Mouse (Mus musculus) forebrain, embryonic 13.5 days (tissue): ENCODE results near the gene Zfp872. TPM values are rescaled to one million over a fixed set of nuclear protein-coding genes. Genes with fewer than 3 reads are reported as not detected.

Experiments used
- ATAC-seq: fragments of 200-750 bp; cut with Nextera tagmentation; 2 replicates; pipeline ENCODE4 v1.8.0; 2017
- H3K27ac ChIP-seq: fragments of 300-500 bp; sonication (generic); 2 replicates; pipeline ENCODE4 v1.5.1; 2015; ENCODE audit warnings: inconsistent platforms, mild to moderate bottlenecking, moderate library complexity
- H3K27me3 ChIP-seq: fragments of 300-500 bp; sonication (generic); 2 replicates; pipeline ENCODE4 v1.6.1; 2015; ENCODE audit warnings: mild to moderate bottlenecking, inconsistent platforms
- H3K36me3 ChIP-seq: fragments of 300-500 bp; sonication (generic); 2 replicates; pipeline ENCODE4 v1.6.1; 2015; ENCODE audit warnings: mild to moderate bottlenecking, inconsistent platforms; ENCODE audit not compliant: poor library complexity, severe bottlenecking
- H3K4me1 ChIP-seq: fragments of 300-500 bp; sonication (generic); 2 replicates; pipeline ENCODE4 v1.6.1; 2015; ENCODE audit warnings: inconsistent platforms
- H3K4me2 ChIP-seq: fragments of 300-500 bp; sonication (generic); 2 replicates; pipeline ENCODE4 v1.6.1; 2015; ENCODE audit warnings: inconsistent platforms, mild to moderate bottlenecking, moderate library complexity
- H3K4me3 ChIP-seq: fragments of 300-500 bp; sonication (generic); 2 replicates; pipeline ENCODE4 v1.5.1; 2015; ENCODE audit warnings: mild to moderate bottlenecking, inconsistent platforms
- H3K9ac ChIP-seq: fragments of 300-500 bp; sonication (generic); 2 replicates; pipeline ENCODE4 v1.6.1; 2015; ENCODE audit warnings: mild to moderate bottlenecking, inconsistent platforms
- H3K9me3 ChIP-seq: fragments of 300-500 bp; sonication (generic); replicated peaks from 2 replicates; pipeline ENCODE4 v1.6.1; 2016; ENCODE audit warnings: inconsistent platforms
- WGBS: fragments of 180-500 bp; shearing (Covaris S2); methylation state at CpG from one replicate; pipeline ENCODE4 v1.1.7; 2015; 5-methylcytosine and 5-hydroxymethylcytosine counted together
- polyA plus RNA-seq: library from polyadenylated mRNA; unstranded; fragments of >200 nt; fragmentation: Nextera tagmentation; extraction: Ambion mirVana; gene quantifications from 2 replicates; pipeline ENCODE4 v1.2.1, GENCODE M21; 2015

The Zfp872 gene
- polyA plus RNA-seq, 1 experiment from 2014 or later, result 0.13 TPM

DNA sequence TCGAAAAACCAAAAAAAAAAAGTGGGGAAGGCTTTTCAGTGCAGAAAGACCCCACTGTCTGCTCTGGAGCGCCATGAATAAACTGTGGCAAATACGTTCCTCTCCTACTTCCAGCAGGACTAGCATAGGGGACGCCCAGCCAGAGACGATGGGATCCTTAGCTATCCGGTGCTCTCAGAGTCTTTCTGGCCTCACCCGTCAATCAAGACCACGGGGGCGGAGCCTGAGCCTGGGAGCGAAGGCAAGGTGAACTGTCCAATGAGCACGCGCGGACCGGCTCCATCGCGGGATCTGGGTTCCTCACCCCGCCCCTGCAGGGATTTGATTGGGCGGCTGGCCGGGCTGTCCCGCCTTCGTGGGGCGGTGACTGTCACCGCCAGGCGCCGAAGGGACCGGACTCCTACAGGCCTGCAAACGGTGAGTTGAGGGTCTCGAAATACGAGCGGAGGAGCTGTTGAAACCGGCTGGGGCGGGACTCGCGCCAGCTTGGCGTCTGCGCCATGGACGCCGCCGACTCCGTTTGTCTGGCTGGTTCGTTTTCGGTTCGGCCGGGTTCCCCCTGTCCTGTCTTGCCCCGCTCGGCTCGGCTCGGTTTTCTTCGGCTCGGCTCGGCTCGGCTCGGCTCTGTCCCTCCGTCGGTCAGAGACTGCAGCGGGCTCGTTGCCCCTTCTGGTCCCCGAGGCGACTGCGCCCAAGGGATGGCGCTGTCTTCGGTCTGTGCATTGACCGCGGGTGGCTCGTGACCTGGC lies 31.2 kb upstream of the Zfp872 start, which contains the start of gene Pigyl:
Gene Pigyl, plus strand, starts transcription at position 350 of the 749 bp plus-strand sequence.
- ATAC-seq, result peak; percentile 98
- 0 out of 2 replicates have a peak, but pooled peaks cover 7% of the 10 kb centered on the region for H3K36me3 ChIP-seq
- H3K9ac ChIP-seq, result peak within 1 kb of the TSS; percentile 91

DNA sequence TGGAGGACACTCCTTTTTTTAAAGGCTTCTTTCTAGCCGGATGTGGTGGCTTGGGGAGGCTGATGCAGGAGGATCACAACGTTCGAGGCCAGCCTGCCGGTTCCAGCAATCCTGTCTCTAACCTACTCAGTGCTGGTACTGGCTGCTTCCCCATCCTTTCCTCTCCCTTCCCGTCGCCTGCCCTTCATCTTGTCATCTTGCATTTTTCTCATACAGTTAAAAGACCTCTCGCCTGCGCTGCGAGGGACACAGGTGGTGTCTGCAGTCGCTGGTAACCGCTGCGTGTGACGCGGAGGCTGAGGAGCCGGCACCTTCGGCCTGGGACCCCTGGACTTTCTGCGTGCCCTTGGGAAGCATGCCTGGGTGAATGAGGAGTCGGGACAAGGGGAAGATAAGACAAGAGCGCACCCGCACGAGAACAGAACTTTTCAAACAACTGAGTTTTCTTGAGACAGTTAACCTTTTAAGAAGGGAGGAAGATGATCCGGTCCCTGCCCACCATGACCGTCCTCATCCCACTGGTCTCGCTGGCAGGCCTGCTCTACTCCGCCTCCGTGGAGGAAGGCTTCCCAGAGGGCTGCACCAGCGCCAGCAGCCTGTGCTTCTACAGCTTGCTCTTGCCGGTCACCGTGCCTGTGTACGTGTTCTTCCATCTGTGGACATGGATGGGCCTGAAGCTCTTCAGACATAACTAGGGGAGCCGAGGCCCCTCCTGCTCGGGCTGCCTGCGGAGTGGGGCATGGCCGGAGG lies 30.2 kb upstream of the Zfp872 start:
- H3K4me3 ChIP-seq, result peak overlapping the region; percentile 68
- peaks cover 18% of the 10 kb centered on the region for H3K4me1 ChIP-seq
- H3K4me2 ChIP-seq, result peak overlapping the region; percentile 69
- H3K27ac ChIP-seq, result no peak overlapping the region
- H3K36me3 ChIP-seq, result 0 out of 2 replicates have a peak, but pooled peaks cover 7% of the 10 kb centered on the region
- ATAC-seq, result no peak
- H3K9me3 ChIP-seq, result no peaks in the 10 kb centered on the region
- peaks cover 2% of the 10 kb centered on the region; the same call in 1 of the 2 replicates for H3K27me3 ChIP-seq
- WGBS, result 76% methylated on average over 34 of the region's 34 CpGs
- peak overlapping the region; percentile 91 for H3K9ac ChIP-seq

More for the DNA sequence above, 31.2 kb upstream of the Zfp872 start, which contains the start of gene Pigyl:
- Histone ChIP-seq H3K27me3 (peaks cover 2% of the 10 kb centered on the region; the same call in 1 of the 2 replicates), H3K27ac (peak within 1 kb of the TSS; percentile 84), H3K4me2 (peak within 1 kb of the TSS; percentile 69), H3K4me1 (peaks cover 18% of the 10 kb centered on the region), H3K9me3 (no peaks in the 10 kb centered on the region), H3K4me3 (peak within 1 kb of the TSS; percentile 68)
- under 1% methylated on average over 65 of the region's 65 CpGs for WGBS

DNA sequence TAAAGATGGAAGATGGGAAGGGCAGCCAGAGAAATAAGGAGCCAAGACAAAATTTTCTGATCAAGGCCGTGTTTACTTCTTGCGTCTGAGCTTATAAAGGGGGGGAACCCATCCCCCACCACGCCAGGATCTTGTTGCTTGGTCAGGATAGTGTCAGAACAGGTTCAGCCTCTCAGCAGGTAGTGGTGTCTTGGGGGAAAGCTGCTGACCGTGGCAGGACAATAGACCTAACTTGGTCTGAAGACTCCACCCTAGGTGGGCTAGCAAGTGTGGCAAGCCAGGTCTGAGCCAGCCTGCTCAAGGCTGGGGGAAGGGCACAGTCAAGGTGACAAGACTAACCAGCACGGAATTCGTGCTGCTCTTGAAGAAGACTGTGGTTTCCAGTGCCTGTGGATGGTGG lies 26.6 kb upstream of the Zfp872 start:
- Histone ChIP-seq H3K27ac (no peak overlapping the region), H3K36me3 (0 out of 2 replicates have a peak, but pooled peaks cover 7% of the 10 kb centered on the region), H3K4me2 (no peak overlapping the region), H3K9ac (no peak overlapping the region), H3K9me3 (no peaks in the 10 kb centered on the region), H3K4me3 (no peak overlapping the region), H3K27me3 (peaks cover 7% of the 10 kb centered on the region; the same call in 1 of the 2 replicates), H3K4me1 (peaks cover 11% of the 10 kb centered on the region)
- 38% methylated on average over 6 of the region's 6 CpGs for WGBS
- ATAC-seq, result no peak

DNA sequence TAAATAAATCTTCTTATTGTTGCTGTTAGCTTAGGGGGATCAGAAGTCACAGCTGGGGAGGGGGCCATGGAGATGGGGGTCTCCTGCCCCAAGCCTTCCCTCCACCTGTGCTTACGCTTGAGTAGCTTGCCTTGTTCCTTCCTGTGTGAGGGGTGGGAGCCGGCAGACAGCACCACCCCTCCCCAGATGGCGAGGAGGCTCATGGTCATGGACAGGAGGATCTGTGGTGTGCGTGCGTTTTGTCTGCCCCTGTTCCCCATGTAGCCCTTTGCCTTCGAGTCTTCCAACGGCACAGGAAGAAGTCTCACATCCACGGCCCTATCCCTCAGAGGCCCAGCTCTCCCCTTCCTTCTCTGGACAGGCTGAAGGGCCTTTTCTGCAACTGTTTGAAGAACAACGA lies 25.6 kb upstream of the Zfp872 start:
- H3K9ac ChIP-seq, result no peak overlapping the region
- H3K4me1 ChIP-seq, result peaks cover 8% of the 10 kb centered on the region
- WGBS, result 78% methylated on average over 9 of the region's 9 CpGs
- H3K27ac ChIP-seq, result no peak overlapping the region
- no peak overlapping the region for H3K4me2 ChIP-seq
- peaks cover 4% of the 10 kb centered on the region; the same call in 1 of the 2 replicates for H3K9me3 ChIP-seq
- peaks cover 7% of the 10 kb centered on the region; the same call in 1 of the 2 replicates for H3K27me3 ChIP-seq
- no peak for ATAC-seq
- 0 out of 2 replicates have a peak, but pooled peaks cover 7% of the 10 kb centered on the region for H3K36me3 ChIP-seq
- H3K4me3 ChIP-seq, result no peak overlapping the region

DNA sequence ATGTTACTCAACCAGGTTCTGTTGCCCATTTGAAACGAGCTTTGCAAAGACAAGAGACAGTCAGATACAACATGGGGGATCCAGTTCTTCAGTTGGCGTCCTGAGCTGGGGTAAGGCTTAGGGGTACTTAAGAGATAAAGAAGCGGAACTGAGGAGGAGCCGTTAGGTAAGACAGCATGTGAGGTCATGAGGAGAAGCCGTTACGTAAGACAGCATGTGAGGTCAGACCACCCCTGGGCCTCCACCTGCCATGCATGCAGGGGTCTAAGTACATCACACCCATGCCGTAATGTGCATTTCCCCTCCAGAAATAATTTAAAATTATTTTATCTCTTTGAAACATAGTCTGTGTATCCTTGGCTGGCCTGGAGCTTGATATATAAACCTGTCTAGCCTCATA lies 25.0 kb upstream of the Zfp872 start:
- H3K36me3 ChIP-seq, result 0 out of 2 replicates have a peak, but pooled peaks cover 7% of the 10 kb centered on the region
- H3K9ac ChIP-seq, result no peak overlapping the region
- no peak overlapping the region for H3K4me3 ChIP-seq
- ATAC-seq, result no peak
- H3K9me3 ChIP-seq, result peaks cover 4% of the 10 kb centered on the region; the same call in 1 of the 2 replicates
- H3K27ac ChIP-seq, result no peak overlapping the region
- peaks cover 2% of the 10 kb centered on the region for H3K4me1 ChIP-seq
- H3K4me2 ChIP-seq, result no peak overlapping the region
- WGBS, result 86% methylated on average over 7 of the region's 7 CpGs
- peaks cover 6% of the 10 kb centered on the region; the same call in 1 of the 2 replicates for H3K27me3 ChIP-seq

DNA sequence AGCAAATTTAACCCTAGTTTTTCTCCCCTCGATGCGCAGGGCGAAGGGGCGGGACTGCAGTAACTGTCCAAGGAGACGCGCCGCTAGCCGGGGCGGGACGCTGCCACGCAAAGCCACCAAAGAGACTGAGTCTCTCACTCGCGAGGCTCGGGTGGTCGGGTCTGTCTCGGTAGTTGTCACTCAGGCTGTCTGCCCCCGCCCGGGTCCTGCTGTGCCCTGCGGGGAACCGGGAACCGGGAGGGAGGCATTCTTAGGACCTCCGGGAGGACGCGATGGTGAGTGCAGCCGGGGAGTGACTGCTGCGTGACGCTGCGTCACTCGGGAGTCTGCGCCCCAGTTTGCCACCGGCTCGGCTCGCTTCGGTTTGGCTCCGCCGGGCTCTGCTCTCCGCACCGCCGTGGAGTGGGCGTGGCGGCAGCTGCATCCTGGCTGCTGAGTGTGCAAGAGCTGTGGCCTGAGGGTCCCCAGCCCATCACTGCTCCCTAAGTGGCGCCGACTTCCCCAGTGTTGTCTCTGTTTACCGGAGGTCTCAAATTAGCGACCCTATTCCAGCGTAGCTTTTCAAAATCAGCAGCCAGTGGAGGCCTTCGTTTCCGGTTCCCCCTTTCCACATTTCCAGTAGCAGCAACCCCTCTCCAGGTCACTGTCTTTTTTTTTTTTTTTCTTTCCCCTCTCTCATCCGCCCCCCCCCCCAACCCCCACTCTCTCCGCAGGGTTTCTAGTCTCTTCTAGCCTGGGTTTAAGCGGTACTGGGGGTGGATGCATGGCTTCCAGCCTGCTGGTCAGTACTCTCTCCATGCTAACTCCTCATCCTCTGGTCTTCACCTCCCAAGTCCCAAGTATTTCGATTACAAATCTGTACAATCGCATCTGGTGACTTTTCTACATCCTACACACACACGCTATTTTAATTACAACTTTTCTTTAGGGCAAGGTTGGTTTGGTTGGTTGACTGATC lies 22.9 kb upstream of the Zfp872 start:
- peak; percentile 91 for ATAC-seq
- peak overlapping the region; percentile 61 for H3K4me3 ChIP-seq
- H3K9ac ChIP-seq, result peak overlapping the region; percentile 68
- H3K9me3 ChIP-seq, result peaks cover 4% of the 10 kb centered on the region; the same call in 1 of the 2 replicates
- H3K27ac ChIP-seq, result peak overlapping the region; percentile 37
- H3K36me3 ChIP-seq, result no peaks in the 10 kb centered on the region
- H3K4me2 ChIP-seq, result peak overlapping the region; percentile 82
- H3K27me3 ChIP-seq, result 0 out of 2 replicates have a peak, but pooled peaks cover 4% of the 10 kb centered on the region
- no peaks in the 10 kb centered on the region for H3K4me1 ChIP-seq
- WGBS, result 2% methylated on average over 54 of the region's 54 CpGs

DNA sequence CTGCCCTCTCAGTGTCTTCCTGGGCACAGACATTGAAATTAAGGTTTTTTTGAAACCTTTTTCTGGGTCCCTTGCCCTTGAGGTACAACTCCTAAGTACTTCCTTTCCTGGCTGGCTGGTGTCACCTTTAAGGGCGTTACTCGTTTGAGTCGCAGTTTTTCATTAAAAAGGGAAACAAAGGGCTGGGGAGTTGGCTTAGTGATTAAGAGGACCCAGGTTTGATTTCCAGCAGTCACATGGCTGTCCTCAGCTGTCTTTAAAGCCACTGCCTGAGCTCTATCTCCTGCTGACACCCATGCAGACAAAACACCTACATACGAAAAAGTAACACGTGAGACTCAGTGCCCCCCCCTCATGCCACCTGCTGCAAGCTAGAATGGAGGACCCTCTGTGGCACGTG lies 21.9 kb upstream of the Zfp872 start:
- no peak for ATAC-seq
- Histone ChIP-seq H3K27ac (no peak overlapping the region), H3K27me3 (0 out of 2 replicates have a peak, but pooled peaks cover 4% of the 10 kb centered on the region), H3K4me3 (no peak overlapping the region), H3K4me2 (no peak overlapping the region), H3K4me1 (no peaks in the 10 kb centered on the region), H3K9me3 (peaks cover 4% of the 10 kb centered on the region; the same call in 1 of the 2 replicates), H3K36me3 (no peaks in the 10 kb centered on the region), H3K9ac (no peak overlapping the region)
- WGBS, result 50% methylated on average over 6 of the region's 6 CpGs

DNA sequence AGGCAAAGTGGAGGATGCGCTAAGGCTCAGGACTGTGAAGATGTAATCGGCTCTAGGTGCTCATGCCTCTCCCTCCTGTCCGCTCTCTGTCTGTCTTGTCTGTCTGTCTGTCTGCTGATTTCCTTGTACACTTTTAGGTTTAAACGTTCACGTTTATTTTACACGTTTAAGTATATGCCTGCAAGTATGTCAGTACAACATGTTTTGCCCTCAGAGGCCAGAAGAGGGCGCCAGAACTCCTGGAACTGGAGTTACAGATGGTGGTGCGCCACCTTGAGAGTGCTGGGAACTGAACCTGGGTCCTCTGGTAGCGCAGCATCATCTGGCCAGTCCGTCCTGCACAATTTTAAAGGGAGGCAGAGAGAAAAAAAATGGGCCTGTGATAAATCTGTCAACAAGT lies 21.2 kb upstream of the Zfp872 start:
- H3K4me2 ChIP-seq, result no peak overlapping the region
- WGBS, result 93% methylated on average over 10 of the region's 10 CpGs
- no peak overlapping the region for H3K27ac ChIP-seq
- ATAC-seq, result no peak
- H3K4me3 ChIP-seq, result no peak overlapping the region
- peaks cover 4% of the 10 kb centered on the region; the same call in 1 of the 2 replicates for H3K9me3 ChIP-seq
- H3K27me3 ChIP-seq, result 0 out of 2 replicates have a peak, but pooled peaks cover 4% of the 10 kb centered on the region
- no peaks in the 10 kb centered on the region for H3K4me1 ChIP-seq
- H3K9ac ChIP-seq, result no peak overlapping the region
- H3K36me3 ChIP-seq, result no peaks in the 10 kb centered on the region

DNA sequence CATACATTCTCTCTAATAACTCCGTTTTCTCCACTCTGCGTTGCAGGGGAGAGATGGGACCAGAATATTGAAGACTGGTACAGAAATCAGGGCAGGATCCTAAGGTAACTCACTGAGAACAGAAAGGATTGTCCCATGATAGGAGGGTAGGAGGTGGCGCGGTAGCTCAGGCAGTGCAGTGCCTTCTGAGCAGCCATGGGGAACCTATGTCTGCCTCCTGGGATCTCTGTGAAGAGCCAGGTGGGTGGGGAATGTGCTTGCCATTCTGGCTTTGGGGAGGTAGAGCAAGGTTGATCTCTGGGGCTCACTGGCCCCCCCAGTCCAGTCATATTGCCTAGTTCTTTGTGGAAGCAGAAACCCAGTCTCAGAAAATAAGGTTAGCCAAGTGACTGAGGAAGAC lies 20.1 kb upstream of the Zfp872 start:
- no peak for ATAC-seq
- WGBS, result 98% methylated on average over 4 of the region's 4 CpGs
- Histone ChIP-seq H3K27ac (no peak overlapping the region), H3K36me3 (no peaks in the 10 kb centered on the region), H3K4me1 (no peaks in the 10 kb centered on the region), H3K4me3 (no peak overlapping the region), H3K9ac (no peak overlapping the region), H3K9me3 (peaks cover 4% of the 10 kb centered on the region; the same call in 1 of the 2 replicates), H3K27me3 (0 out of 2 replicates have a peak, but pooled peaks cover 4% of the 10 kb centered on the region), H3K4me2 (no peak overlapping the region)

DNA sequence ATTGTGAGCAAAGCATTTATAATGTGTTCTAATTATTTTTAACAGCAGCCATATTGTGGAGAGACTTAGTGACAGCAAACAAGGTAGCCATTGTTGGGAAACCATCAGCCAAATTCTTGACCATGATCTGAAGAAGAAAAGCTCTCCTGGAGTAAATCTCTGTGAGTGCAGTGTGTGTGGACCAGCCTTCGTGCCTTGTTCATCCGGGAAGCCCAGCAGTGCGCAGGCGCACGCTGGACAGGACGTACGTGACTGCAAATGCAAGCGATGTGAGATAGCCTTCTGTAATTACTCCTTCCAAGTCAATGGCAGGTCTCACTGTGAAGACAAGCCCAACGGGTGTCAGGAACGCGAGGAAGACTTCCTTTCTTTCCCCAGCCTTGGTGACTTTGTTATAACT lies 18.6 kb upstream of the Zfp872 start:
- WGBS, result 94% methylated on average over 11 of the region's 11 CpGs

DNA sequence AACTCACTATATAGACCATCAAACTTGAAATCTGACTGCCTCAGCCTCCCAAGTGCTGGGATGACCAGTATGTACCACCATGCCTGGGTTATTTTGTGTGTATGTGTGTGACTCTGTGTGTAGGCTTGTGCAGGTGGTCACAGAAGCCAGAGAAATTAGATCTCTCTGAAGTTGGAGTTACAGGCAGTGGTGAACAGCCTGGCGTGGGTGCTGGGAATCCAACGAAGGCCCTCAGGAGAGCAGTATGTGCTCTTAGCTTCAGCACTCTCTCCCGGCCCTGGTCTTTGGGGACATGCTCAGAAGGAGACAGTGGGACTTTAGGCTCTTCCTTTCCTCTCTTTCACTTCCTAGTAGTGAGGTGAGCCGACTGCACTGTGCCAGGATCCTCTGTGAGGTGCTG lies 15.6 kb upstream of the Zfp872 start:
- Histone ChIP-seq H3K4me2 (no peak overlapping the region), H3K27ac (no peak overlapping the region), H3K36me3 (no peaks in the 10 kb centered on the region), H3K4me1 (no peaks in the 10 kb centered on the region), H3K9ac (no peak overlapping the region), H3K4me3 (no peak overlapping the region), H3K27me3 (no peaks in the 10 kb centered on the region), H3K9me3 (no peaks in the 10 kb centered on the region)
- 86% methylated on average over 4 of the region's 4 CpGs for WGBS
- ATAC-seq, result no peak

More for the DNA sequence above, 18.6 kb upstream of the Zfp872 start:
- H3K4me1 ChIP-seq, result no peaks in the 10 kb centered on the region
- no peak overlapping the region for H3K4me3 ChIP-seq
- no peaks in the 10 kb centered on the region for H3K27me3 ChIP-seq
- no peak overlapping the region for H3K9ac ChIP-seq
- no peak for ATAC-seq
- H3K36me3 ChIP-seq, result no peaks in the 10 kb centered on the region
- H3K27ac ChIP-seq, result no peak overlapping the region
- no peak overlapping the region for H3K4me2 ChIP-seq
- H3K9me3 ChIP-seq, result peaks cover 4% of the 10 kb centered on the region; the same call in 1 of the 2 replicates
